Mouse (Mus musculus) kidney, postnatal 10 days (tissue): ENCODE measurements around the gene Gmfg.

Experiments
- DNase-seq: peaks from one replicate; pipeline ENCODE4 v3.0.0; 2021; ENCODE audit warnings: mixed read lengths

Gene Gmfg

GRCm38 (mm10) chr7:28438771-28439170, 1.5 kb downstream of the Gmfg start:
- DNase-seq: no peak

GRCm38 (mm10) chr7:28440739-28441138, 3.5 kb downstream of the Gmfg start:
- DNase-seq: peak; percentile 34

GRCm38 (mm10) chr7:28441776-28442485, 4.7 kb downstream of the Gmfg start:
- no peak for DNase-seq

- DNase-seq: no peak
These were observed 5.4 kb downstream of the Gmfg start for GRCm38 (mm10) chr7:28442688-28443087.

- DNase-seq: no peak
These were observed 7.2 kb downstream of the Gmfg start for GRCm38 (mm10) chr7:28444344-28444974.

- peak; percentile 89 for DNase-seq
These were observed 9.2 kb downstream of the Gmfg start for GRCm38 (mm10) chr7:28446446-28446845.

GRCm38 (mm10) chr7:28447101-28447830, 10.0 kb downstream of the Gmfg start:
- DNase-seq: peak; percentile 36

GRCm38 (mm10) chr7:28447865-28448820, 10.9 kb downstream of the Gmfg start:
- DNase-seq: no peak

GRCm38 (mm10) chr7:28451531-28452360, 14.5 kb downstream of the Gmfg start, which contains the start of gene Lrfn1:
Lrfn1 (plus strand) TSS chr7:28451980.
- DNase-seq: peak; percentile 39

- DNase-seq: no peak
These were observed 15.2 kb downstream of the Gmfg start for GRCm38 (mm10) chr7:28452361-28453005.

- DNase-seq: no peak
These were observed 23.1 kb downstream of the Gmfg start for GRCm38 (mm10) chr7:28460361-28460760.

- DNase-seq: no peak
These were observed 25.5 kb downstream of the Gmfg start for GRCm38 (mm10) chr7:28462769-28463168.

- DNase-seq: peak; percentile 80
These were observed 27.4 kb downstream of the Gmfg start for GRCm38 (mm10) chr7:28464416-28465212.

GRCm38 (mm10) chr7:28466721-28467212, 29.5 kb downstream of the Gmfg start:
- no peak for DNase-seq

GRCm38 (mm10) chr7:28467213-28467751, 30.0 kb downstream of the Gmfg start:
- DNase-seq: peak; percentile 85

- no peak for DNase-seq
These were observed 38.9 kb downstream of the Gmfg start for GRCm38 (mm10) chr7:28476191-28476590.

GRCm38 (mm10) chr7:28477363-28477762, 40.1 kb downstream of the Gmfg start:
- DNase-seq: no peak

- peak; percentile 45 for DNase-seq
These were observed 41.6 kb downstream of the Gmfg start for GRCm38 (mm10) chr7:28478854-28479253.

GRCm38 (mm10) chr7:28482854-28483253, 45.6 kb downstream of the Gmfg start:
- no peak for DNase-seq

GRCm38 (mm10) chr7:28484192-28484591, 46.9 kb downstream of the Gmfg start:
- DNase-seq: no peak
